Mouse (Mus musculus) G1E (cell line): ENCODE measurements around the gene Olfr1394.

ENCODE experiments used
- CTCF ChIP-seq: IDR thresholded peaks from 2 replicates; pipeline ENCODE4 v1.5.1; 2012; ENCODE audit warnings: low read depth, low read length, inconsistent platforms, mixed read lengths
- POLR2AphosphoS5 ChIP-seq: IDR thresholded peaks from 2 replicates; pipeline ENCODE4 v1.6.1; 2012; ENCODE audit warnings: low read depth, low read length, inconsistent platforms; ENCODE audit not compliant: insufficient replicate concordance
- TAL1 ChIP-seq: conservative IDR thresholded peaks from 2 replicates; pipeline ENCODE4 v1.6.1; 2012; ENCODE audit warnings: low read depth, low read length, inconsistent platforms, mixed read lengths

GRCm38 (mm10) chr11:49189737-49190136 lies 35.6 kb downstream of the Olfr1394 start:
- TF ChIP-seq POLR2AphosphoS5 (no peak), TAL1 (no peak), CTCF (no peak)
